Mouse (Mus musculus): ENCODE measurements around the gene Clec2i.

DNA sequence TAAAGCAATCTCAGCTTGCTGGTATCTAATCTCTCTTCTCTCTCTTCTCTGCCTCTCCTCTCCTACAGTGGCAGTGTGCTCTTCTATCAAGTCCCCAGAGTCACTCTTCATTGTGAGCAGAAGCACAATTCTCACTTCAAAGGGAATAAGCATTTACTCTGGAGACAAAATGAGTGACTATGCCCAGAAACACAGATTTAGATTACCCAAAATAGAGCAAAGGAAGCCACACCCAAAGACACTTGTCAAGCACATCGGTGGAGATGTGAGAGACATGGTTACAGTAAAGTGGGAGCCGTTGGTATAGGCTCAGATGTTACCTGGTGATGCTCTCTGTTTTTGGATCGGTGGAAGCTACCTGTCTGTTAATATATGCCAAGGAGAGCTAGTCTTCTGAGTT lies 34.6 kb upstream of the Clec2i start:
- TF ChIP-seq MAX (IDR thresholded peaks at IDR 0.05; ENCODE audit: low read depth): no peak
- TF ChIP-seq POLR2A (IDR thresholded peaks at IDR 0.05; ENCODE audit: insufficient read length, low read depth): no peak
- no peak for TF ChIP-seq TCF3 (IDR thresholded peaks at IDR 0.05; ENCODE audit: insufficient read length, low read depth)
- TF ChIP-seq TCF12 (IDR thresholded peaks at IDR 0.05; ENCODE audit: insufficient read depth, poor library complexity, severe bottlenecking): no peak
- no peak for TF ChIP-seq E2F4 (IDR thresholded peaks at IDR 0.05; ENCODE audit: insufficient read depth)
